Mouse (Mus musculus): ENCODE data around the gene Nup214.
"Not testable (repeated sequence)": the region's sequence is repeated elsewhere in the genome, so short reads cannot be mapped to it uniquely, and the experiment has no call there.

The Nup214 gene

DNA sequence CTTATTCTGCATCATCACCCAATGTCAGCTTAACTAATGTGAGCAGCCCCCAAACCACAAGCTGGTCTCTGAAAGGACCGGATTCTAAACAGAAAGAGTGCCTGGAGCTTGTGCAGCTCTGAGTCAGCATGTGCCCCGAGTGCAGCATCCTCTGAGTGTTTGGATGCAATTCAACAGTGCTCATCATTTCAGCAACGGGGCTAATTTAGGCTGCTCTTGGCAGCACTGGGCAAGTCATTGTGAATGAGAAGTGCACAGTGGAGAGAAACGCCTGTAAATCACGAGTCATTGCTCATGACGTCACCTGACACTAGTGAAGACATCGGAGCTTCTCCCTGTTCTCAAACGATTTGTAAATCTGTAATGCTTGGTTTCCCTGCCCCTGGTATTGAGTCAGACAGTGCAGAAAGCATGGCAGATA, 64.4 kb downstream of the Nup214 start:
- DNase-seq (ENCODE audit: extremely low read depth, low read depth, low spot score) = no peak

DNA sequence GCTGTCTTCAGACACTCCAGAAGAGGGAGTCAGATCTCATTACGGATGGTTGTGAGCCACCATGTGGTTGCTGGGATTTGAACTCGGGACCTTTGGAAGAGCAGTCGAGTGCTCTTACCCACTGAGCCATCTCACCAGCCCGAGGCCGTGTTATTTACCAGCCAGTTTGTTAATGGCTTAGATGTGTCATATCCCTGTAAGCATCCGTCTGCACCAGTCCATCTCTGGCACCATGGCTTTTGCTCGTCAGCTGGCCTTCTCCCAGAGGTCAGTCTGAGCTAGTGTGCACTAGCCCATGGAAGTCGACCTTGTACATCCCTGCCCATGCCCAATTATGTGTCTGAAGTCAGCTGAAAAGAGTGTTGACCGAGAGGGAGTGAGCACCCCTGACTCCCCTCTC, 66.4 kb downstream of the Nup214 start:
- DNase-seq (ENCODE audit: extremely low read depth, low read depth, low spot score) = not testable (repeated sequence)

DNA sequence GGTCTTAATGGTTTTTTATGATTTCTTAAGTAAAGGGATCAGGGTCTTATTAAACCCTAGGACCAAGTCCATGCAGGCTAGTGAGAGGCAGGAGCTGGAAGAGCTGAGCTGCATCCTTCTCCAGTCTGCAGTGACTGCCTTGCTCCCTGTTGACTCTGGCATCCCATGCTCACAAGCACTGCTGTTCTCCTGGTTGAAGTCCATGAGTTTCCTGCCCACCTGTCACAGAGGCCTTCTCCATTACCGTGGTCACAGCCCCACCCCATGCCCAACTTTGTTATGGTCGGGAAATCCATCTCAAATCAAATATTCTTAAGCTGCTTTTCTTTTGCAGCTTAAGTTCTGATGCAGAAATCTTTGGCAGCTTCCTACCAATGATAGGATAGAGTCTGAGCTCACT, 66.9 kb downstream of the Nup214 start:
- DNase-seq (ENCODE audit: extremely low read depth, low read depth, low spot score) = no peak

DNA sequence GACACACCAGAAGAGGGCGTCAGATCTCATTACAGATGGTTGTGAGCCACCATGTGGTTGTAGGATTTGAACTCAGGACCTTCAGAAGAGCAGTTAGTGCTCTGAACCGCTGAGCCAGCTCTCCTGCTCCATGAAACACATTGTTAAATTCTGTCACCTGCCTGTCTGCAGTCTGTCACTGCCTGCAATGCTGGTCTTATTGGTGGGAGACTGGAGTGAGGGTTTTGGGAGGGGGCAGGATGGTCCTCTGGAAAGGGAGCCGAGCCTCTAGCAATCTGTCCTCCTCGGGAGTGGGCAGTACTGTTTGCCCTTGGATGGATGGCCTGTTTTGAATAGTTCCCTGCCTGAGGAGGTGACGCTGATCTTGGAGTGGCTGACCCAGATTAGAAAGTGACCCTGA, 69.6 kb downstream of the Nup214 start:
- no peak for DNase-seq (ENCODE audit: extremely low read depth, low read depth, low spot score)

DNA sequence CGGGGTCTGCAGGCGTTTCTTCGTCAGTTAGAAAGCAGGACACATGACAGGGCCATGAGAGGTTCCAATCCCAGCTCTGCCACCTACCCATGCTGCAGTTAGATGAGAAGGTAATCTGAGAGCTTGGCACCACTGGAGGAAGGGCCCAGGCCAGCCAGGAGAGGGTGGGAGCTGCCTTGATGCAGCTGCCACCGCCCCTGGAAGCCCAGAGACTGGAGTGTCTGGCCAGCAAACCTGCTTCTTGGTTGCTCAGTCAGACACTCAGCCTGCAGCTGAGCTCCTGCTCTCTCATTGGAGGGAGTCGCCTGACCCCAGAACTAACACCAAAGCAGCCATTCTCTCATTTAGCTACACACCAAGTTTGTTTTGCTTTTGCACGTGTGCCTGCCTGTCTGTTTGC, 71.1 kb downstream of the Nup214 start:
- DNase-seq (ENCODE audit: extremely low read depth, low read depth, low spot score) = no peak

DNA sequence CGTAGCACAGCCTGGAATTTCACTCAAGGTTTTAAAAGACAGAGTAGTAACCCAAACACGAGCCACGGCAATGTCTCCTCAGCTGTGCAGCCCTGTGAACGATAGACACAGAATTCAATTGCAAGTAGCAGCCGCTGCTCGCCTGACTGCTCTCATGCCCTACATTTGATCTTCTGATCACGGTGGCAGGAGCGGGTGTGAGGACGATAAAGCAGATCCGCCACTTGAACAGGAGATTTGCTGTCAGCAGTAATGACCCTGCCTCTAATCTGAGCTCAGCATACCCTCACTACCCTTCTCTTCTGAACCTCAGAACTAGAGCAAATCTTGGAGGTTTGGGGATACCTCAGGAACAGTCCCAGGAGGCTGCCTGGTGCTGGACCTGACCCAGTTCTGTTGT, 71.8 kb downstream of the Nup214 start:
- no peak for DNase-seq (ENCODE audit: extremely low read depth, low read depth, low spot score)

DNA sequence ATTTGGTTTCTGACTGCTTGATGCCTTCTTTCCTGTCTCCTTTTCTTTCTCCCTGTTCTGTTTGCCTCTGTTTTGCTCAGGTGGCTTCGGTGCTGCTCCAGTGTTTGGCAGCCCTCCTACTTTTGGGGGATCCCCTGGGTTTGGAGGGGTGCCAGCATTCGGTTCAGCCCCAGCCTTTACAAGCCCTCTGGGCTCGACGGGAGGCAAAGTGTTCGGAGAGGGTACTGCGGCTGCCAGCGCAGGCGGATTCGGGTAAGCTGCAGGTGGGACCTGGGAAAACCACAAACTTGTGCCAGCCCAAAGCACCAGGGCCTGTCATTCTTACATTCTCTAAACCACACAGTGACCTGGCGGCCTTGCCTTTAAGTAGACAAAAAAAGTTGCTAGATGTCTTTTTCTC, 73.1 kb downstream of the Nup214 start:
- no peak for DNase-seq (ENCODE audit: extremely low read depth, low read depth, low spot score)

DNA sequence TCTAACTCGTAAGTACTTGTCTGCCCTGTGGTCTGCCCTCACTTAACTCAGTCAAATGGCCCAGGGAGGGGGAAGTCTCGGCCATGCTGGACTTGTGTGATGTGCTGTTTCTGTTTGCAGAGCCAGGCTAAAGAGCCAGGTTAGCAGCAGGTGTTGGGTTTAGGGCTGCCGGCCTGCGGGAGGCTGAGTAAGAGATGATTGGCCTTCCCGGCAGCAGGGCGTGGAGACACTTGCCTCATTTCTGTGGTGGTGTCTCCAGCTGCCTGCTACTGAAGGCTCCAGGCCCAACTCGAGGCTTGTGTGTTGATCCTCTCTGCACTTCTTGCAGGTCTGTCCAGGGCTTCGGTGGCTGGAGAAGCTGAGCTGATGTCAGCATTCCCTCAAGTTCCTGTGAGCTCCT, 77.6 kb downstream of the Nup214 start:
- no peak for DNase-seq (ENCODE audit: extremely low read depth, low read depth, low spot score)

DNA sequence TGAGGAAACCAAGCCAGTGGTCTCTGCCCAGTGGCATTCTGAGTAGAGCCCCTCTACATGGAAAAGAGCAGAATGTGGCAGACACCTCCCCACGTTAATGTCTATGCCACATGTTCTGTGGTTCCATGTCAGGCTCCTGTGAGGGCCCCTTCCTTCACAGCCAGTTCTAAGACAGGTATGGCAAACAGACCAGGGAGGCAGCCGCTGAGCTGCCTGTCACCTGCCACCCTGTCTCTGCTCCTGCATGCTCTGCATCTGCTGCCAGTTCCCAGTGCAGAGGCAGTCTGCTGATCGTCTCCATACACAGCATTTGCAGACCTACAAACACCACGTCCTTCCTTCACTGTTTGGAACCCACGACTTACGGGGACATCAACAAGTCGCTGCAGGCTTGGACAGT, 78.2 kb downstream of the Nup214 start:
- DNase-seq (ENCODE audit: extremely low read depth, low read depth, low spot score) = no peak

DNA sequence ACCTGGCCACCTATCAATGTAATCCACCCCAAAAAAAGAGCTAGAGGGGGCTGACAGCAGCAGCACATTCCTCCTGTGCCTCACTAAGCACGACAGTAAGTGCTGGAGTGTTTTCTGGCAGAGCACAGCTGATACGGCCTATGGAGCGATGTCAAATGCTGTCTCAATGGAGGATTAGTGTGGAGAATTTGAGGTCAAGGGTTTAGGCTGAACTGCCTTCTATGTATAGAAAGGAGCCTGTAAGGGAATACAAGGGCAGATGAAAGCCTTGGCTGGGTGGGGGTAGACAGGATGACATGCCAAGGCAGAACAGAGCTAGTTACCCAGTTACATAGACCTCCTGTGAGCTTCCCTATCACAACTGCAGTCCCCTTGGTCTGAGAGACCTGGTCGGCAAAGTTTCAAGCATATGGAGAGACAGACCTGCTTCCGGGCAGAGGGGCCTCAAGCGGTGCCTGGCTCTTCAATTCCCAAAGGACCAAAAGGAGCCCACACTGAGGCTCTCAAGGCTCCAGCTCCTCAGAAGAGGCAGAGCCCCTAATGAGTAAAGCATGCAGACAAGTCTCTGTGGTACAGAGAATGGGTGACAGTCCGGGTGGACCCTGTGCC, 81.2 kb downstream of the Nup214 start:
- no peak for DNase-seq (ENCODE audit: extremely low read depth, low read depth, low spot score)

DNA sequence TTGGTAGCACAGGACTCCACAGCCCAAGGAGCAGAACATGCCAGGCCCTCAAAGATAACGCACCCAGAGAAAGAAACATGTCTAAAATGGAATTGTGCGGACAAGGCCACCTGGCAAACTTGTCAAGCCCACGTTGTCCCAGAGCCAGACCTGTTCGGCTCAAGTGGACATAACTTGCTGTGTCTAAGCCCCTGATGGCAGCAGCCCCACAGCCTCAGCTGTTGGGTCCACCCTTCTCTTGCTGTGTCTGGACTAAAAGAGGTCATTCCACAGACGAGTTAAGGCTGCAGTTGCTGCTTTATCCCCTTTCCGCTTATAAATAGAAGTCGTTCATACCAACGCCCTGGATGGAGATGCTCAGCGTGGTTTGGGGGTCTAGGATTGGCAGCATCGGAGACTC, 82.3 kb downstream of the Nup214 start:
- no peak for DNase-seq (ENCODE audit: extremely low read depth, low read depth, low spot score)

DNA sequence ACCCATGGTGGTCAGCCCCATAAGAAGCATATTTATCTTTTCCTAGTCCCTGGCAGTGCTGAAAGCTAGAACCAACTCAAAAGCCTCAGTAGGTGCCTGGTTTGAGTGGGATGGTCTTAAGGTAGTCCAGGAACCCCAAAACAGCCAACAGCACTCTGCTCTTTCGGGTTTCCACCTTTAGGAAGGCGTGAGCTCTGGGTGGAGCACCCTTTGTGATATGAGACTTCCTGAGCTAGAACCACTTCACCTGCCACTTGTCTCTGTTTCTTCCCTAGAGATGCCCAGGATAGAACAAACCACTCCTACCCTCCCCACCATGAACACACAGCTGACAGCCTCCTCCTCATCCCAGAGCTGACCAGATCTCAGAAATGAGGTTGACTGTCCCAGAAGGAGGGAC, 83.1 kb downstream of the Nup214 start:
- no peak for DNase-seq (ENCODE audit: extremely low read depth, low read depth, low spot score)

DNA sequence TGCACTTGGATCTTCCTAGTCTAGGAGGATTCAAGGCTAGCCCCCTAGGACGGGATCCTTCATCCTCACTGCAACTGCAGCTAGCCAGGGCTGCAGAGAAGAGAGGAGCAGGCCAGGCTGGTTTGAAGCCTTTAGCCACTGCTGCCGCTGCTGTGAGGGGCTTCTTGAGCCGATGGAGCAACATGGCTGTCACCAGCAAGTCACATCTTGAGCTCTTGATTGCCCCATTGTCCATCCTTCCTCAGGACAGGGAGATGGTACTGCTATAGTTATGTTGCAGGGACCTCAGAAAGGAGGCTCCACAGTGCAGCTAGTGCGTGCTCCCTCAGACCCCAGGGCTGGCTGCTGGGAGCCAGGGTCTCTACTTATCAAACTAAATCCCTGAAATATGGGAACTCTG, 83.6 kb downstream of the Nup214 start:
- DNase-seq (ENCODE audit: extremely low read depth, low read depth, low spot score) = no peak

DNA sequence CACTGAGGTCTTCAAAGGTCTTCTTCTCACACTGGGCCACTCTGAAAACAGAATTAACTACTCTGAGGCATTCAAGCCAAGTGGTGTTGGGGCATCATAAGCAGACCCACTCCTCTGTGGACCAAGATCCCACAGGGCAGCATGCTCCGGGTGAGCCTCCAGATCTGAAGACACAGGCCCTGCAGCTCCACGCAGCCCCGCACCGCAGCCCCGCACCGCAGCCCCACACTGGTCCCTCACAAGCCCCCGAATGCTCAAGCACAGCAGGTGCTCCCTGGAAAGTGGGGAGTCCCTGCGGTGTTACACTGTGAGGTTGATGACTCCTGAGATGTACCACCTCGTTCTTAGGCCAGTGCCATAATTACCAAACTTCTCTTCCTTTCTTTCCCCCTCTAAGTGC, 84.0 kb downstream of the Nup214 start:
- DNase-seq (ENCODE audit: extremely low read depth, low read depth, low spot score) = no peak

DNA sequence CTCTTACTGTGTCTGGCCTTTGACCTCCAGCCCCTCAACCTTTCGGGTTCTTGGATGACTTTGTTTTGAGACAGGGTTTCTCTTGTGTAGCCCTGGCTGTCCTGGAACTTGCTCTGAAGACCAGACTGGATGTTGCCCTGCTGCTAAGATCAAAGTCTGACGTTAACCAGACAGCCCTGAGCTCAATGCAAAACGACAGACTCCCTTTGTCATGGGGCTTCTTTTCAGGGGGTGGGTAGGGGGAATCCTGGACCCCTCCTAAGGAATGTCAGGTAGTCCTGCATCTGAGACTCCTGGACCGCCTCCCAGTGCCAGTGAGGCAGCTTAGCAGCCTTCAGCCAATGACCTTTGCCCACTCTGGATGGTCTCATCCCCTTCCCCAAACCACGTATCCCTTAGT, 84.5 kb downstream of the Nup214 start:
- no peak for DNase-seq (ENCODE audit: extremely low read depth, low read depth, low spot score)

DNA sequence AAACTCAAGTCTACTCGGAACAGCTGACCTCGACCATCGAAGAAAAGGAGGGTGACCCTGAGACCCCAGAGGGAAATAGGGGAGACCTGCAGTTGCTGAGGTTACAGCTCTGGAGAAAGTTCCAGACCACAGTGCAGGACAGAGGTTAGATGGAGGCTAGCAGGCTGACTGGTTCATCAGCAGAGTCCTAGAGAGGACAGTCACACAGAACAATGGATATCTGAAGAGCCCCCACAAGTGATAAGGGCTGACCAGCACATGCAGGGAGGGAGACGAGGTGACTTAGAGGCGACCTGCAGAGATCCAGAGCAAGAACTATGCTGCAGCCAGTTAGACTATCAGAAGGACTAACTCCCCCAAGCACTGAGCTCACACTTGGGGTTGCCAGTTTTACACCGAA, 85.4 kb downstream of the Nup214 start:
- DNase-seq (ENCODE audit: extremely low read depth, low read depth, low spot score) = no peak

DNA sequence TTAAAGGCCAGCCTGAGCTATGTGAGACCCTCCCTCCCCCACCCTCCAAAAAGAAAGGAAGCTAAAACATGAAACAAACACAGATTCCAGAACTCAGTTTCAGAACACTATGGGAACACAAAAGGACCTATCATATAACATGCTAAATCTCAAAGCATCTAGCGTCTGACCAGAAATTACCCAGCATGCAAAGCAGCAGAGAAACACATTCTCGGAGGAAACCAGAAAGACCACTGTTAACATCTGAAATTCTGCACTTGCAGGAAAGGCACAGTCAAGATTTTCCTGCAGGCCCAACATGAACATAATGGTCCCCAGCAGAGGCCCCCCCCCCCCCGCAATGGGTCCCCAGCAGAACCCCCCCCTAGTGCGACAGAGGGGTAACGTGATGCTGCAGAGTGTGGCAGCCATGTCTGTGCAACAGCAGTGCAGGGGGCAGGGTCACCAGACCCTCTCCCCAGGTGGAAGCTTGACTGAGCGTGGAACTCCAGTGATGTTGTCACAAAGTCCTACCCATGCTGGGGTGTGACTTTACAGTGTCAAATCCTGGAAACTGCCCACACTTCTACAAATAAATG, 86.1 kb downstream of the Nup214 start:
- no peak for DNase-seq (ENCODE audit: extremely low read depth, low read depth, low spot score)

DNA sequence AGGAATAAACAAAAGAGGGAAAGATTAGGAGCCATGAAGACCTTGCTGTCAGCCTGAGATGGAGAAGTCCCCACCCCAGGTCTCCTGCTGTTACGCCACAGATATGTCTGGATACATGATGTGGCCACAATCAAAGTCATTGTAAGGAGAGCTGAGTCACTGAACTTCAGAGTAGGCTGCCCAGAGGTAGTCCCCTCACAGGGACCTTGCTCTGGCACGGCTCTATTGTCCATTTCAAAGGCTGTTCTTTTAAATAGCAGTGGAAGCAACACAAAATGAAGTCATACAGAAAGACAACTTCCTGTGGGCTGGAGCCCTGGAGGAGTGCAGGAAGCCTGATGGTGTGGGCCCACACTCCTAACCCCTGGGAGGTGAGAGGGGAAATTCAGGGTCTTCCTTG, 87.0 kb downstream of the Nup214 start:
- no peak for DNase-seq (ENCODE audit: extremely low read depth, low read depth, low spot score)

DNA sequence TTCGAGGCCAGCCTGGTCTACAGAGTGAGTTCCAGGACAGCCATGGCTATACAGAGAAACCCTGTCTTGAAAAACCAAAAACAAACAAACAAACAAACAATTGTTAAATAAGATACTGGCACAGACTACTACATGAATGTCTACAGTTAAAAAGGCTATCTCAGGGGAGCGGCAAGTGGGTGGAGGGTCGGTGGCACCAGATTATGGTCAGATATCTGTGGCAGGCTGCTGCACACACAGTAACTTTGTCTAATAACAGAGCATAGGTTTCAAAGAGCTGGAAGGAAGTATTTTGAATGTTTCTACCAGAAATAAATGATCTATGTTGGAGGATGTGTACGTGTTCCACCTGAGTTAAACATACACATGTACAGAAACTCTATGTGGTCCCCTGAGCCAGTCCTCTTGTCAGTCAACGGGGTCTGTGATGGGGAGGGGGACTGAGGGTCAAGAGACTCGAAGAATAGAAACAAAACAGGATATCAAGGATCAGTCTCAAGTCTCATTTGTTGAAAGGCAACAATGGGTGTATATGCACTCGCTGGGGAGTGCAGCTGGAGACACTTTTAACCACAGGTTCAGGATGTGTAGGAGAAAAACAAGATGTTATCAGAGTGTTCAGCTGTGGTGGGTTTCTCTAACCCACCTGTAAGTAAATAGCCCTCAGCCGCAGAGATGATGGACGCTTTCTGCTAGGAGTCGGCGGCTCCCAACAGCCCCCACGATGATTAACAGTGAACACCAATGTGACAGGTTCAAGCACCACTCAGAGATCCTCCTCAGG, 87.7 kb downstream of the Nup214 start:
- no peak for DNase-seq (ENCODE audit: extremely low read depth, low read depth, low spot score)

DNA sequence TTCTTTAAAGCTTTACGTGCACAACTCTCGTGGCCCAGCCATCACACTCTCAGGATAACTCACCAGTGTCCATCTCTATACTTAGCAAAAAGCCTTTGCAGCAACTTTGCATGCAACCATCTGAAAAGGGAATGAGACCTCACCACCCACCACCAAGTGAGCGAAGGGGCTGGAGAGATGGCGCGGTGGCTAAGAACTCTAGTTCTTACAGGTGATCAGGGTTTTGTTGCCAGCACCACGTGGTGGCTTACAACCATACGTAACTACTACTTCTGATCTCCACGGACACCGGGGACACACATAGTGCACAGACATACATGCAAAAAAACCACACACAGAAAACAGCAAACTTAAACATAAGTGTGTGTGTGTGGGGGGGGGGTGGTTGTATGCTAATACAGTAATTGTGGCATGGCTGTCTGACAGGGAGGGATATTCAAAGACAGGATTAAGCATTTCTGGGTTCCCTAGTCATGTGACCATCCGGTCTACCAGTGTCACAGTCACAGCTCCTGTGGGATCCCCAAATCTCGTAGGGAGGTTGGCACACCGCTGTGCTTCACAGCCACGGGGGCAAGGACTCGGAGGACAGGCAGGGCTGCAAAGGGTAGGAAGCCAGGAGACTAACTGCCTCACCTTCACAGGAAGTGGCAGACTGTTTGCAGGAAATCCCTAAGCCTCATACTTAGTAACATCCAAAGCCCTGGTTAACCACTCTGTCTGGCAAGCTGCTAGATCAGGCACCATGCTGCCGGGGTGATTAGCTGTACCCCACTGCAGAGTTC, 88.6 kb downstream of the Nup214 start:
- no peak for DNase-seq (ENCODE audit: extremely low read depth, low read depth, low spot score)

DNA sequence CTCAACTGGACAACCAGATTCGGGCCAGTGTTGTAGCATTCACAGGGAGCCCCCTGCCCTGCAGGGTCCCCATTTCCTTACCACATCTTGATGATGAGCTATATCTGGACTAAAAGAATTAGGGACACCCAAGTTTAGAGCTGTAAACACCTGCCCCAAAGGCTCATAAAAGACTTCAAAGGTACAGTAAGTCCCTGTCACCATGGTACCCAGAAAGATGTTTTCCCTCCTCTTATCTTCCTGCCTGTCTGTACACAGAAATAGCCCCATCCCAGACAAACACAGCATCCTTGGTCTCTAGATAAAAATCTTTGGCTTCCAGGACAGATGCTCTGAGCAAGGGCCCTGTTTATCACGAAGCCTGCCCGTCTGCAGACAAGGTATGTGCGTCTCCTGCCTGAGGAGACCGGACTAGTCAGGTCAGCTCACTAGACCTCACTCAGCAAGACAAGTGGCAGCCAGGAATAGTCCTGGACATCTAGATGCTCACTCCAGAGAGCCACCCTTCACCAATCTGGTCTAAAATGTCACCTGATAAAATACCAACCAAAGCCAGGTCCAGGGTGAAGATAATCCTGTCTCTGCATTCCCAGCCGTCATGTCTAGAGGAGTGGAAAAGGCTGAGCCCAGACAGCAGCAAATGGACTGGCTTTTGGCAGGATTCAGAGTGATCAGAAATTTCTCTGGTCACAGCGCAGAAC, 89.4 kb downstream of the Nup214 start:
- no peak for DNase-seq (ENCODE audit: extremely low read depth, low read depth, low spot score)

Data from fat pad, adult 2 months (tissue).